Mouse (Mus musculus) intestine, embryonic 16.5 days (tissue): ENCODE measurements around the gene Olfr362. TPM values are rescaled to one million over a fixed set of nuclear protein-coding genes. Genes with fewer than 3 reads are reported as not detected.
"Not testable (repeated sequence)": the region's sequence is repeated elsewhere in the genome, so short reads cannot be mapped to it uniquely, and the experiment has no call there.

Experiments
- ATAC-seq: fragments of 200-750 bp; cut with Nextera tagmentation; 2 replicates; pipeline ENCODE4 v1.8.0; 2017; ENCODE audit warnings: moderate TSS enrichment, moderate library complexity
- H3K27ac ChIP-seq: fragments of 300-500 bp; sonication (generic); 2 replicates; pipeline ENCODE4 v1.5.1; 2014; ENCODE audit warnings: mild to moderate bottlenecking, low read length
- H3K27me3 ChIP-seq: fragments of 300-500 bp; sonication (generic); replicated peaks from 2 replicates; pipeline ENCODE4 v1.6.1; 2014; ENCODE audit warnings: low read length, control low read depth, mixed read lengths; ENCODE audit not compliant: control insufficient read depth, insufficient read depth
- H3K36me3 ChIP-seq: fragments of 300-500 bp; sonication (generic); 2 replicates; pipeline ENCODE4 v1.6.1; 2014; ENCODE audit warnings: low read length, control low read depth; ENCODE audit not compliant: control insufficient read depth, insufficient read depth
- H3K4me1 ChIP-seq: fragments of 300-500 bp; sonication (generic); 2 replicates; pipeline ENCODE4 v1.6.1; 2014; ENCODE audit warnings: low read length, control low read depth, mixed read lengths; ENCODE audit not compliant: control insufficient read depth, insufficient read depth
- H3K4me2 ChIP-seq: fragments of 300-500 bp; sonication (generic); 2 replicates; pipeline ENCODE4 v1.6.1; 2014; ENCODE audit warnings: low read depth, low read length, control low read depth
- H3K4me3 ChIP-seq: fragments of 300-500 bp; sonication (generic); 2 replicates; pipeline ENCODE4 v1.5.1; 2014; ENCODE audit warnings: mild to moderate bottlenecking, low read length
- H3K9ac ChIP-seq: fragments of 300-500 bp; sonication (generic); 2 replicates; pipeline ENCODE4 v1.6.1; 2014; ENCODE audit warnings: low read depth, low read length
- H3K9me3 ChIP-seq: fragments of 300-500 bp; sonication (generic); 2 replicates; pipeline ENCODE4 v1.6.1; 2016; ENCODE audit warnings: low read length, control low read depth; ENCODE audit not compliant: control insufficient read depth
- WGBS: fragments of 180-500 bp; shearing (Covaris S2); extraction: QIAGEN DNeasy Blood & Tissue Kit; methylation state at CpG from one replicate; pipeline ENCODE4 v1.1.7; 2014; 5-methylcytosine and 5-hydroxymethylcytosine counted together
- polyA plus RNA-seq: library from polyadenylated mRNA; unstranded; fragments of >200 nt; fragmentation: Nextera tagmentation; extraction: Ambion mirVana; gene quantifications from 2 replicates; pipeline ENCODE4 v1.2.1, GENCODE M21; 2015

Olfr362 gene
- not detected in 2 replicates for polyA plus RNA-seq

- 79% methylated on average over 1 of the region's 1 CpGs for WGBS
- H3K27ac ChIP-seq, result no peak within 1 kb of the TSS
- no peak within 1 kb of the TSS for H3K4me3 ChIP-seq
- H3K27me3 ChIP-seq, result no peaks in the 10 kb centered on the region
- no peaks in the 10 kb centered on the region for H3K9me3 ChIP-seq
- no peak within 1 kb of the TSS for H3K4me2 ChIP-seq
- no peak for ATAC-seq
- no peaks in the 10 kb centered on the region for H3K36me3 ChIP-seq
- H3K4me1 ChIP-seq, result no peaks in the 10 kb centered on the region
- H3K9ac ChIP-seq, result no peak within 1 kb of the TSS
These were observed at the start of gene Olfr362 for GRCm38 (mm10) chr2:37117810-37118209. Gene Olfr362 (minus strand): TSS chr2:37117910.

DNA sequence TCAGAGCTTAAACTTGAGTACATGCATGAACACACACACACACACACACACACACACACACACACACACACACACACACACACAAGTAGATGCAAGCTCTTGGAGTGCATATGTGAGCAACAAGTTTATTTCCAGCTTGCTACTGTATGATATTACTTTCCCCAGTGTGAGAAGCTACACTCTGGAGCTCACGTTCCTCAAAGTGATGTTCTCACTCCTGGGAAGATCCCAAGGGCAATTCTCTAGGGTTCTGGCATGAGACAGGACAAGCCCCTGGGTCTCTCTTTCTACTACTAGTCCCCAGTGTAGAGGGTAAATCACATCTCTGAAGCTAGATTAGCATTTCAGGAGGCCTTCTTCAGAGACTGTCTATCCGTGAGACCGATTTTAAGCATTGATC, 21.3 kb upstream of the Olfr362 start, which contains the start of gene Olfr364-ps1:
Olfr364-ps1 (plus strand) TSS at position 301 of the 400 bp plus-strand sequence.
- WGBS, result 80% methylated on average over 3 of the region's 3 CpGs
- no peak for ATAC-seq

DNA sequence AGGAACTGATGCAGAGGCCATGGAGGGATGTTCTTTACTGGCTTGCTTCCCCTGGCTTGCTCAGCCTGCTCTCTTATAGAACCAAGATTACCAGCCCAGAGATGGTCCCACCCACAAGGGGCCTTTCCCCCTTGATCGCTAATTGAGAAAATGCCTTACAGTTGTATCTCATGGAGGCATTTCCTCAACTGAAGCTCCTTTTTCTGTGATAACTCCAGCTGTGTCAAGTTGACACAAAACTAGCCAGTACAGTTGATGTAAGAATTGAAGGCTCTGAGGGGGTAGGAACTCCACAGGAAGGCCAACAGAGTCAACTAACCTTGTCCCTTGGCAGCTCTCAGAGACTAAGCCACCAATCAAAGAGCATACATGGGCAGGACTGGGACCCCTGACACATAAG, 28.5 kb downstream of the Olfr362 start, which contains the start of gene Olfr361:
Olfr361 (minus strand) TSS at position 101 of the 400 bp plus-strand sequence.
- not testable (repeated sequence) for H3K27ac ChIP-seq, H3K4me2 ChIP-seq, H3K27me3 ChIP-seq, H3K36me3 ChIP-seq, H3K9ac ChIP-seq, H3K4me3 ChIP-seq, H3K4me1 ChIP-seq, H3K9me3 ChIP-seq, ATAC-seq
- WGBS, result 44% methylated on average over 1 of the region's 1 CpGs

More for the DNA sequence above, 21.3 kb upstream of the Olfr362 start, which contains the start of gene Olfr364-ps1:
- Histone ChIP-seq H3K36me3 (no peaks in the 10 kb centered on the region), H3K27me3 (no peaks in the 10 kb centered on the region), H3K4me1 (no peaks in the 10 kb centered on the region), H3K9me3 (no peaks in the 10 kb centered on the region), H3K9ac (no peak within 1 kb of the TSS), H3K4me2 (no peak within 1 kb of the TSS), H3K4me3 (no peak within 1 kb of the TSS), H3K27ac (no peak within 1 kb of the TSS)

DNA sequence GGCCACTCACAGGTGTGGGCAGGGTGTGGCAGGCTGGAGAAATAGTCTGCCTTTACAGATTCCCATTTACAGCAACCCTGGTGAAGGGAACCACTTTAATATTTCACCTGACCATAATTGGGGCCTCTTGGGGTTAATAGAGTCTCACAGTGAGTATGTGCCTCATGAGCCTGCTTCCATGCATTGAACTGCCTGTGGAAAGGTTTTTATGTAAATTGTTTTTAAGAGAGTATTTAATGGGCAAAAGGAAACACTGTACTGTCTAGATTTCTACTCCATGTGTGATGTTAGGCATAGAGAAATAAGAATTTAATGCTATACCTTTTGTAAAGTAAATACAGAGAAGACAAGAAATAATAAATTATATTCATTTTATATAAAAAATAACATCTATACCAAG, 52.3 kb downstream of the Olfr362 start, which contains the start of gene Olfr360:
Olfr360 (plus strand) TSS at position 301 of the 400 bp plus-strand sequence.
- no peak within 1 kb of the TSS for H3K27ac ChIP-seq
- no peak within 1 kb of the TSS for H3K4me2 ChIP-seq
- no peak for ATAC-seq
- no peaks in the 10 kb centered on the region for H3K36me3 ChIP-seq
- no peaks in the 10 kb centered on the region for H3K27me3 ChIP-seq
- no peaks in the 10 kb centered on the region for H3K4me1 ChIP-seq
- no peaks in the 10 kb centered on the region for H3K9me3 ChIP-seq
- H3K9ac ChIP-seq, result no peak within 1 kb of the TSS
- no peak within 1 kb of the TSS for H3K4me3 ChIP-seq

Other genes with a start within 250 kb of the Olfr362 start
- gene Olfr352, start 249.4 kb downstream of the Olfr362 start, polyA plus RNA-seq, result not detected in 2 replicates
- not detected in 2 replicates for gene Olfr353, start 225.0 kb downstream of the Olfr362 start, polyA plus RNA-seq
- not detected in 2 replicates for gene Olfr354, start 212.2 kb downstream of the Olfr362 start, polyA plus RNA-seq
- gene Olfr355, start 189.0 kb downstream of the Olfr362 start, polyA plus RNA-seq, result not detected in 2 replicates
- not detected in 2 replicates for gene Olfr356, start 180.8 kb downstream of the Olfr362 start, polyA plus RNA-seq
- gene Olfr357, start 124.1 kb downstream of the Olfr362 start, polyA plus RNA-seq, result not detected in 2 replicates
- gene Olfr358, start 108.6 kb downstream of the Olfr362 start, polyA plus RNA-seq, result not detected in 2 replicates
- gene Olfr360, start 52.2 kb downstream of the Olfr362 start, polyA plus RNA-seq, result not detected in 2 replicates
- not detected in 2 replicates for gene Olfr361, start 28.6 kb downstream of the Olfr362 start, polyA plus RNA-seq
- gene Olfr364-ps1, start 21.4 kb upstream of the Olfr362 start, polyA plus RNA-seq, result not detected in 2 replicates
- gene Olfr365, start 70.3 kb upstream of the Olfr362 start, polyA plus RNA-seq, result not detected in 2 replicates
- not detected in 2 replicates for gene Olfr366, start 93.7 kb upstream of the Olfr362 start, polyA plus RNA-seq
- not detected in 2 replicates for gene Olfr368, start 208.6 kb upstream of the Olfr362 start, polyA plus RNA-seq
- gene Pdcl, start 241.4 kb upstream of the Olfr362 start, polyA plus RNA-seq, result 30.1 and 30.6 TPM in 2 replicates